Mouse (Mus musculus): ENCODE measurements at regions not wholly inside any gene's neighbourhood (a gene's known extent, or its start where the extent isn't known, plus 50 kb on each side); places are given as distances from the start of the nearest gene placed in this dataset.
"Not testable (repeated sequence)": the region's sequence is repeated elsewhere in the genome, so short reads cannot be mapped to it uniquely, and the experiment has no call there.

DNA sequence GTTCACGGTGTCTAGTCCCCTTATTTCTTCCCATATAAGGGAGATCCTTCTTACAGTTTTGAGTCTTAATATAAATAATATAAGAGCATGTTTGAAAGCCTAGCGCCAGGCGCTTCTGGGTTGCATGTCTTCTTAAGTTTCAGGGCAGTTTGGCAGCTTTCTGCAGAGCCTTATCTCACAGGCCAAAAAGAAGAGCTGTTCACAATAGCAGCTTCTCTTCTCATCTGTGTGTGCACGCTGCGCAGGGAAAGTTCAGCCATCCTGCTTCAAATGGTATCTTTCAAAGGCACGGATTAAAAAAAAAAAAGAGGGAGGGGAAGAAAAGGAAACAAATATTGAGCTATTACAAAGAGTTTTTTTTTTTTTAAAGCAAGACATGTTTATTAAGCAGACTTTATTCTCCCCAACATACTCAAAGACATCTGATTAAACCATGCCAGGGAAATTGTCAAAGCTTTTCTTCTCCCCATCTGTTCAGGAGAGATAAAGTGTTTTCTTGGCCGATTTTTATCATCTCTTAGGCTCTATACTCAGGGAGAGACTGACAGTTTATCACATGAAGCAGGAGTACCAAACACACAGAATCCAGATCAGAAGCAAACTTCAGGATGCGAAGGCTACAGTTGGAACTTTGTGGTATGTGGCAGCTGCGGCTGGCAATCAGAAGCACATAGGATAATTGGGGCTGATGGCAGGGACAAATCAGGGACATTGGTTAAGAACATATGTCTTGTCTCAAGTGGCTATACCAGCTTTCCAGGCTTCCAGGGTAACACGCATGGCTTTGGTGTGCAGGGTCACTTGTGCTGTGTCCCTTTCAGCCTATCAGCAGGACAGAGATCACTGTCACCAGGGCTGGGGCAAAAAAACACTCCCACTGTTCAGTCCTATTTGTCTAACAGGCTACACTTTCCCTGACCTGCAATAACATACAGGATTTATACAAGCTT is 206.9 kb upstream of the Pfkp start:
- DNase-seq (ENCODE audit: low spot score in 2 of 2) = no peak

DNA sequence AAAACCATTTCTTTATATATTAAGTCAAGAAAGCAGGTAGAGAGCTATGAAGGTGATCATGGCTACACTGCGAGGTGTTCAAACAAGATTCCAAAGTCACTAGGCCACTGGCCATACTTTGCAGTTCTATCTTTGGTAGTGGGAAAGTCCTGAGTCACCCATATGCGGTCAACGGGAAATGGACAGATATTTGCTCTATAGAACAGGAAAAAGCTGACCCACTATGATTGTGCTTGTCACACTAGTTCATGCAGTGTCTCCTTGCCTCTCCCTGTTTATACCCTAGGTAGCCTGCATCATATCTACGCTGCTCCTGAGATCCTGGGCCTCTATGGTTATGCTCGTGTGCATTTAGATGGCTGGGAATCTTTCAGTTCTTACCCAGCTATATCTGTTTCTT is 188.9 kb upstream of the Pfkp start:
- DNase-seq (ENCODE audit: low spot score in 2 of 2) = no peak

- DNase-seq (ENCODE audit: low spot score in 2 of 2) = no peak
Observed at GRCm38 (mm10) chr13:6837075-6837422, 188.5 kb upstream of the Pfkp start.

- DNase-seq (ENCODE audit: low spot score in 2 of 2) = peak in 1 of 2 experiments; percentile 3
Observed at GRCm38 (mm10) chr13:6836351-6837074, 187.9 kb upstream of the Pfkp start.

GRCm38 (mm10) chr13:6829882-6830281 is 181.3 kb upstream of the Pfkp start:
- no peak for DNase-seq (ENCODE audit: low spot score in 2 of 2)

DNA sequence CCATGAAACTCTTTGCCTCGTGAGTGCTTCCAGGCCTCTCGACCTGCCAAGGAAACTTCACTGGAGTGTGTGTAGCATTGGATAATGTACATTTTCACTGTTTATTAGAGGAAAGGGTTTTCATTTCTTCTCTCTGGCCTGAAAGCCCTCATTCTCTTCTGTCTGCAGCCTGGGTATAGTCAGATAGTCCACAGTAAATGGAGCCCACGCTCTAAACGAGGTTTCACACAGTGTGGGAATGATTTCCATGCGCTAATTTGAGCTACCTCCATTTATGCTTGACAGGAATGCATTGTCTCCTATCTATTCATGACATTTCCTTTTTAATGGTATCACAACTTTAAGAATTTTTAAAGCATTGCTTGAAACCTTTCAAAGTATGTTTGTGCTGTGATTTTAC is 180.8 kb upstream of the Pfkp start:
- DNase-seq (ENCODE audit: low spot score in 2 of 2) = no peak

DNA sequence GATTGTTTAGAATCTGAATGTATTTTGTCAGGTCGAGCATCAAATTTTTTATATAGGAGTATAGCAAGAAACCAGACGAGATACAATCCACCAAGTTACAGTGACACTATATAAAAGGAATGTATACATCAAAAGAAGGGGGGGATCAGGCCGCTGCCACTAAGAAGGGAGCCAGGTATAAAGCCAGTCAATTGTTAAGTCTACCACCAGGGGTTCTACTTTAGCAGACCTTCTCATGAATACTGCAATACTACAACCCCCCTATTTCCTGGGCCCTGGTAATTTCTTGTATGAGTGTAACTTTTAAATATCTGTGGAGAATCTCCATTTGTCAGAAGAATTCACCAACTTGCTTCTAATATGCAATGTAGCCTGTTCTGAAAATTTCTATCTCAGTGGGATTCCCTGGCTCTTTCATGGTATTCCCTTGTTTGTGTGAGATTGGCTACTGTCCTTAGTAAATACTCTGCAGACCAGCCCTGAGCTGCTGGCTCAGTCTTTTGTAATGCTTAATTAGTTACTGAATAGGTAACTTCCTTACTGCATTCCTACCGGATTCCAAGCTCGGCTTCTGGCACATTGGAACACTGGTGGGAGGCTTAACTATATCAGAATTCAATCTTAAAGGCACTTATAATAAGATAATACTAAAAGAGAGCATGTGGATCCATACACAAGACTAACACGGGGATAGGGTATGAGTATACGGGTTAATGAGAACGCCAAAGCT is 180.2 kb upstream of the Pfkp start:
- DNase-seq (ENCODE audit: low spot score in 2 of 2) = not testable (repeated sequence)

GRCm38 (mm10) chr13:6802243-6803157 is 153.9 kb upstream of the Pfkp start:
- no peak for DNase-seq (ENCODE audit: low spot score in 2 of 2)

DNA sequence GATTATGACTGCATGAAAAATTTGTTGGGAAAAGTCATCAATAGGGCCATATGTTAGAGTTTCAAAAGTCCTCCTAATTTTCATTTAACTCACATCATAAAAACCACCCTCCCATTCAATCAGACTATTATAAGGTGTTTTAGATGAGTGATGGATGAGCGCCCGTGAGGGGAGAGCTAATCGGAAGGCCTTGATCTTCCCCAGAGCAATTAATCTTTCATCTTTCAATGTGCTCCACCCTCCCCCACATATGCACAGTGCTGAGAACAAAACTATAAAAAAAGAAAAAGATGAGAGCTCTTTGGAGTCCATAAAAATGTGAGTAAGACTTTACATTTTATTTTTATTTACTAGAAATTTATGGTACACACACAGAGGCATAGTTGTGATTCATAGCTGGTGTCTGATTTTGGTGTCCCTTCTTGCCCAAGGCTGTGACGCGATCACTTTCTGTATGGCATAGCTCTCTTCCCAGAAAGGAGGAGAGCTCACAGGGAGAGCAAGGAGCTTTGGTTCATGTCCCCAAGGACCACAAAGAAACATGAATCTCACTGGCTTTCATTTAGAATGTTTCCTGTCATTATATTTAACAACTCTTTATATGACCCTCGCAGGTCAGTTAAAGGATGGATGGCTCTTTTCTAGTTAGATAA is 119.5 kb upstream of the Pfkp start:
- DNase-seq (ENCODE audit: low spot score in 2 of 2) = no peak

- DNase-seq (ENCODE audit: low spot score in 2 of 2) = no peak
Observed at GRCm38 (mm10) chr13:6757151-6757550, 108.6 kb upstream of the Pfkp start.

GRCm38 (mm10) chr13:6751599-6751998 is 103.0 kb upstream of the Pfkp start:
- DNase-seq (ENCODE audit: low spot score in 2 of 2) = no peak

DNA sequence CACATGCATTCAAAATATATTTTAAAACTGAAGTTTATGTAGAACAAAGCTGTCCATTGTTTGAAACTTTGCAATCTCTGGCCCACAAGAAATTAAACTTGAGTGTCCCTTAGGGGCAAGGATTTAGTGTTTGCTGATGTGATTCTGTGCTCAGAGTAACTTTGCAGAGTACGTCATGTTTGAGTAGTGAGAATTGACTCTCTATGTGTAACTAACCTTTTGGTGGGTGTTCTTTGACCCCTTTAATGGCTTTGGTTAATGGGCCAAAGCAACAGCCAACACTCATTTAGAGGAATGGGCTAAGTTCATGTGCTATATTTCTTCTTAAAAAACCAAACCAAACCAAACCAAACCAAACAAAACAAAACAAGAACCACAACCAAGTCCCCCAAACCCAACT is 102.6 kb upstream of the Pfkp start:
- no peak for DNase-seq (ENCODE audit: low spot score in 2 of 2)

DNA sequence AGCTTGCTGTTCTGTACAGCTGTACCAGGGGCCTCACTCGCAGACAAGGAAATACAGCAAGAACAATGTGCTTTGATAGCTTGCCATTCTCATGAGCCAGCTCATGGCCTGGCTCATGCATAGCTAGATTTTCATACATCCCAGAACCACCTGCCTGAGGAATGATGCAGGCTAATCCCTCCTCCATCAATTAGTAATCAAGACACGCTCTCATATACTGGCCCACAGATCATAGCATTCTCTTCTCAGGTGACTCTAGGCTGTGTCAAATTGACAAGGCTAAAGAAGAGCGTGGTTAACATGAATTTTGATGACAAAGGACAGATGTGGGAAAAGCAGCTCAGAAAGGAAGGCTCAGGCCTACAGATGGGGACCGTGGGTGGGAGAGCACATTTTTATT is 93.3 kb upstream of the Pfkp start:
- no peak for DNase-seq (ENCODE audit: low spot score in 2 of 2)

GRCm38 (mm10) chr13:6736984-6737566 is 88.5 kb upstream of the Pfkp start:
- DNase-seq (ENCODE audit: low spot score in 2 of 2) = no peak
